7 mouse cellular contexts compared by ENCODE assay signal in genomic region chr14:72371702-72372277, GRCm38 (mm10).
DNase-seq lines count a peak whose midpoint lies in the region; ATAC-seq and TF ChIP-seq lines count a peak whose summit lies in the region.

No protein-coding gene starts in this region.

- H3K4me2 ChIP-seq in intestine, embryonic 14.5 days (ENCODE audit: low read length) = no peak overlapping the region

- peak; percentile 70; the same call in 1 of the 2 replicates for TF ChIP-seq CTCF in small intestine, adult 2 months (IDR thresholded peaks at IDR 0.05; ENCODE audit: extremely low read depth, insufficient read length, insufficient replicate concordance, low read depth, low read length)

- no peaks in the 10 kb centered on the region for H3K36me3 ChIP-seq in intestine, embryonic 14.5 days (ENCODE audit: control insufficient read depth, insufficient read depth, low read length)
- no peaks in the 10 kb centered on the region for H3K36me3 ChIP-seq in midbrain, embryonic 10.5 days
- no peaks in the 10 kb centered on the region for H3K36me3 ChIP-seq in small intestine, adult 2 months (ENCODE audit: control insufficient read depth, insufficient read depth, low read length)

- no peaks in the 10 kb centered on the region for H3K27me3 ChIP-seq in intestine, embryonic 14.5 days (replicated peaks; ENCODE audit: control insufficient read depth, insufficient read depth, low read length)
- no peaks in the 10 kb centered on the region for H3K27me3 ChIP-seq in midbrain, embryonic 10.5 days (ENCODE audit: low read depth, poor library complexity, severe bottlenecking)
- H3K27me3 ChIP-seq in small intestine, adult 2 months (ENCODE audit: control insufficient read depth, insufficient read depth, low read length) = no peaks in the 10 kb centered on the region

- ATAC-seq in intestine, embryonic 14.5 days (replicated peaks; ENCODE audit: low FRiP score, low TSS enrichment, low read depth) = 0 out of 2 replicates have a peak, but pooled peaks have one; percentile 19

- H3K27ac ChIP-seq in intestine, embryonic 14.5 days (ENCODE audit: low read depth) = no peak overlapping the region
- no peak overlapping the region for H3K27ac ChIP-seq in midbrain, embryonic 10.5 days (replicated peaks)
- H3K27ac ChIP-seq in small intestine, adult 2 months (ENCODE audit: insufficient read depth, low read depth, low read length) = no peak overlapping the region

- H3K9me3 ChIP-seq in intestine, embryonic 14.5 days (ENCODE audit: control insufficient read depth, low read length) = no peaks in the 10 kb centered on the region
- H3K9me3 ChIP-seq in midbrain, embryonic 10.5 days (replicated peaks) = no peaks in the 10 kb centered on the region

- no peak overlapping the region for H3K9ac ChIP-seq in intestine, embryonic 14.5 days (ENCODE audit: low read length)

- H3K4me1 ChIP-seq in intestine, embryonic 14.5 days (replicated peaks; ENCODE audit: control insufficient read depth, insufficient read depth, low read length) = no peaks in the 10 kb centered on the region
- H3K4me1 ChIP-seq in midbrain, embryonic 10.5 days = 0 out of 2 replicates have a peak, but pooled peaks cover 3% of the 10 kb centered on the region
- no peaks in the 10 kb centered on the region for H3K4me1 ChIP-seq in small intestine, adult 2 months (ENCODE audit: control insufficient read depth, insufficient read depth, insufficient read length, low read length)

- DNase-seq in ZHBTc4 (ENCODE audit: low read depth, low spot score) = peak; percentile 68
- DNase-seq in cerebellum, postnatal 14 days = peak; percentile 97 to 98
- DNase-seq in gastrocnemius, adult 18-20 months (ENCODE audit: low spot score) = peak; percentile 34
- peak; percentile 91 for DNase-seq in intestine, embryonic 14.5 days (ENCODE audit: low spot score)
- DNase-seq in left cerebral cortex, adult 9 months (ENCODE audit: low spot score in 2 of 2) = peak; percentile 1 to 84
- peak; percentile 85 for DNase-seq in midbrain, embryonic 10.5 days (ENCODE audit: low spot score)

- no peak for TF ChIP-seq POLR2A in small intestine, adult 2 months (IDR thresholded peaks at IDR 0.05; ENCODE audit: low read depth, low read length)

- no peak overlapping the region for H3K4me3 ChIP-seq in intestine, embryonic 14.5 days (ENCODE audit: low read depth, low read length)
- no peak overlapping the region for H3K4me3 ChIP-seq in midbrain, embryonic 10.5 days
- no peak overlapping the region for H3K4me3 ChIP-seq in small intestine, adult 2 months (ENCODE audit: low read depth, low read length)

- WGBS in intestine, embryonic 14.5 days = 9% methylated on average over 10 of the region's 10 CpGs
- WGBS in midbrain, embryonic 10.5 days = 17% methylated on average over 10 of the region's 10 CpGs
- 13% methylated on average over 10 of the region's 10 CpGs for WGBS in small intestine, adult 2 months

Comparison
In these comparisons a context has a peak if more than half of its experiments do, and no peak if none do; other contexts are left out.
1. DNase-seq: peak in every context shown above with its lines; median percentile 98 in cerebellum, postnatal 14 days; 91 in intestine, embryonic 14.5 days; 85 in midbrain, embryonic 10.5 days; 68 in ZHBTc4; 42 in left cerebral cortex, adult 9 months; 34 in gastrocnemius, adult 18-20 months.